Mouse (Mus musculus): Measurements from ENCODE around the gene Mylpf.

GRCm38 (mm10) chr7:127223106-127223505 lies 14.4 kb downstream of the Mylpf start:
- TF ChIP-seq ZNF384 (IDR thresholded peaks at IDR 0.05; ENCODE audit: low read depth, low read length) (no peak), MAFK (IDR thresholded peaks at IDR 0.05; ENCODE audit: insufficient read depth, low read depth, low read length) (no peak), HCFC1 (IDR thresholded peaks at IDR 0.05; ENCODE audit: borderline replicate concordance, insufficient read depth, low read length) (no peak), CHD2 (IDR thresholded peaks at IDR 0.05; ENCODE audit: low read depth, low read length) (no peak)
